Mouse (Mus musculus): ENCODE measurements around the gene Klrb1c.
"Not testable (repeated sequence)": the region's sequence is repeated elsewhere in the genome, so short reads cannot be mapped to it uniquely, and the experiment has no call there.

Gene Klrb1c

DNA sequence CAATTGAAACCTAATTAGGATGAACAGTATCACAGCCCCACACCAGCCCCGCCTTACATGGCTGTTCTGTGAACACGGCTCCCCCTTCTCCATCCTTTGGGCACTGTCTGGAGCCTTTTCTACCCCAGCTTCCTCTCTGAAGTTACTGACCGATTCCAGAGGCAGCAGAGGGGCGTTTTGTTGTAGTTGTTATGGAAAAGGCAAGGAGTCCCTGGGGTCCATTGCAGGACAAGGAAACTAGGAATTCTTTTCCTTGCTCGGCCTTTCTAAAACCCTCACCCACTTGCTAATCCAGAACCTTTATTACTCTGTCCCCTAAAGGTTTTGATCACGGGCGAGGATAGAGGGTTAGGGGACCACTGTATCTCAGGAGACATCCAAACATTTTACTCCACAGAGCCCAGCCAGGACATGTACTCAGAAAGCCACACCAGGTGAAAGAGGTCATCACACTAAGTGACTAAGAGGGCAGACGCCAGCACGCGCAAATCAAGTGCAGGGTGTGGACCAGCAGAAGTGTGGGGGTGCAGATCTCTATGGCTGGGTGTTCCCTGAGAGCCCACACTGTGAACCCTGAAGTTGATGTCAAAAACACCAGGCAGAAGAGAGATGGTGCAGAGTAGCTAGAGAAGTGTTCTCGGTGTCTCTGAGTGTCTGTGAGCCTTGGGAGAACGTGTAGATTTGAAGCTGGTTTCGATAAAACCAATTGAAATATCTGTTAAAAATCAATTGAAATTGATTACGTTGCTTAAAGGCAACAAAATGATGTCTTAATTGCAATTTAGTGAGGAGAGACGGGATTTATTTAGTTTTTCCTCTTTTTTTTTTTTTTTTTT is 9.1 kb upstream of the Klrb1c start:
- peak in 1 of 2 experiments; percentile 5 for DNase-seq (ENCODE audit: low spot score in 2 of 2)

DNA sequence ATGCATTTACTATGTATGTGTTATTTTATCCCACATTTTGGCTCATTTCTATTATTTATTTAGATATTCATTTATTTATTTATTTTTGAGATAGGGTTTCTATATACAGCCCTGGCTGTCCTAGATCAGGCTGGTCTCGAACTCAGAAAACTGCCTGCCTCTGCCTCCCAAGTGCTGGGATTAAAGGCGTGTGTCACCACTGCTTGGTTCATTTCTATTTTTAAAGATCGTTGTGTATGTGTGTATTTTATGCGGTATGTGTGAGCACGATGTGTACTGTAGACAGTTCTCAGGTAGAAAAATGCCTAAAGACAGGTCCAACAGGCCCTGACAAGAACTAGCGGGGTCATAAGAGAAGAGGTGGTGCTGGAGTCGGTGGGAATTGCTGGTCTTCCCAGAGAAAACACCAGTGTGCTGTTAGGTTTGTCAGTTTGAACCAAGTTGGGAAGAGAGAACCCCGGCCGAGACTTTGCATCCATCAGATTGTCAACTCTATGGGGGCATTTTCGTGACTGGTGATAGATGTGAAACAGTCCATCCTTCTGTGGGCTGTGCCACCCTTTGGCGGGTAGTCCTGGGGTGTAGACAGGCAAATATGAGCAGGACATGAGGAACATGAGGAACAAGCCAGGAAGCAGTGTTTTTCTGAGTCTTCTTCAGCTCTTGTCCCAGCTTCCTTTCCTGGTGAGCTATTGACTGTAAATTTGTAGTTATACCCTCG is 8.3 kb upstream of the Klrb1c start:
- no peak for DNase-seq (ENCODE audit: low spot score in 2 of 2)

DNA sequence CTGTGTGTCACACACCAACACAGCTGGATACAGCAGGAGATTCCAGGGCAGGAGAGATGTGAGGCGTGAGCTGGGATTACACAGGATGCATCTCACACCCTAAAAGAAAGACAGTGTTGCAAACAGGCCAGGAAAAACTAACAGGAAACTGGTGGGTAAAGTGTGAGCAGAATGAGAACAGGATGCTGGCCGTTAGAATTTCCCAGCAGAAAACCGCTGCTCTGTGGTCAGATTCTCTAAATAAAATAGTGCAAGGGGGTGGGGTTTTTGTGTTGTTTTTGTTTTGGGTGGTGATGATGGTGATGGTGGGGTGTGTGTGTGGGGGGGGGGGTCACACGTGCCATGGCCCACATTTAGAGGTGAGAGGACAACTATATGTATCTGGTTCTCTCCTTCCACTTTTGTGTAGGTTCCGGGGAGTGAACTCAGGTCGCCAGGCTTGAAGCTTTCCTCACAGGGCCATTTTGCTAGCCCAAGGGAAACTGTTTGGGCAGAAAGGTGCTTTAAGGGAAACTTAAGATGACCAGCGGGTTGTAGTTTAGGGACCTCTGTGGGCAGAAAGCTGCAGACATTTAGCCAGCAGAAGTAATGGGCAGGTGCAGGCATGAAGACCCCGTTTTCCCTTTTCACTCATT is 7.4 kb upstream of the Klrb1c start:
- no peak for DNase-seq (ENCODE audit: low spot score in 2 of 2)

DNA sequence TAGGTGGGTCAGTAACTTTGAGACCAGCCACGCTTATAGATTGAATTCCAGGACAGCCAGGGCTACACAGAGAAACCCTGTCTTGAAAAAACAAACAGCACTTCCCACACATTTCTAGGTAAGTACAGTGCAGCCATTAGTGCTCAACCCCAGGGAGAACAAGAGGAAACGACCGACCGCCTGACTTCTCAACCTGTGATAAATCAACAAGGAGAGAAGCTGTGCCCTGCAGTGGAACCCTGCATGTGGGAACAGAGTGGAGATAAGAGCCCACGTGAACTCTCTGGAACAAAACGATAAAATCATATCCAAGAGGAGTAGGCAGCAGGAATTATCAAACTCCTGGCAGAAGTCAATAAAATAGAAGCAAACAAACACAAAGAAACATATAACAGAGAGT is 4.7 kb upstream of the Klrb1c start:
- no peak for DNase-seq (ENCODE audit: low spot score in 2 of 2)

DNA sequence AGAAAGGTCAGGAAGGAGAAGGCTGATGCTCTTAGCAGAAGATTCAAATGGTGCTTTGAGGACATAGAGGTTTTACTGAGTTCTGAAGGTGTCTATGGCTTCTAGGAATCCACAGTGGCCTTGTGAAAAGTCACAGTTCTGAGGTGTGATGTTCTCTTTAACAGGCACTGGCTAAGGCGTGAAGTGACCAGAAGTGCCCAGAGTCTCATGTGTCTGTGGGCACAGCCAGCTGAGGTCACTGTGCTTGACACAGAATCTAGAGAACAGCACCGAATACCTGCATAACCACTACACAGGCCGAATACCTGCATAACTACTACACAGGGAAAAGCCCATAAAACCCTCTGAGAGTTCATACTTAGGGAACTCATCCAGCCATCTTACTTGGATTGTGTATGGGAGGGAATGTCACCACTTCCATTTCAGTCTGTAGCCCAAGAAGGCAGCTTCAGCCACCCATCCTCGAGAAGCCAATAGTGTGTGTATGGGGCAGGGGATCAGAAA is 1.5 kb upstream of the Klrb1c start:
- DNase-seq (ENCODE audit: low spot score in 2 of 2), result not testable (repeated sequence)

DNA sequence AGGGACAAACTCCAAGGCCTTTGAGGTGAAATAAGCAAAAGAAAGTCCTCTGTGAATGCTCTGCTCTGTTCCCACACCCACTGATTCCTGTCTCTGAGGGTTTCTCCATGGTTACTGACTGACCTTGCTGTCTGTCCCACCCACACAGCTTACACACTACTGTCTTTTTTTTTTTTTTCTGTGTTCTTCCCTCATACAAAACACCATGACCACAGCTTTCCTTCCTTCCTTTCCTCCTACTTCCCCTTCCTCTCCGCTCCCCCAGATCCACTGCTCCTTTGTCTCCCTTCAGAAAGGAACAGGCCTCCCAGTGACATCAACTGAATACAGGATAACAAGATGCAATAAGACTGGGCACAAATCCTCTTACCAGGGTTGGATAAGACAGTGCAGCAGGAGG is 498 bp downstream of the Klrb1c start:
- DNase-seq (ENCODE audit: low spot score in 2 of 2), result no peak

DNA sequence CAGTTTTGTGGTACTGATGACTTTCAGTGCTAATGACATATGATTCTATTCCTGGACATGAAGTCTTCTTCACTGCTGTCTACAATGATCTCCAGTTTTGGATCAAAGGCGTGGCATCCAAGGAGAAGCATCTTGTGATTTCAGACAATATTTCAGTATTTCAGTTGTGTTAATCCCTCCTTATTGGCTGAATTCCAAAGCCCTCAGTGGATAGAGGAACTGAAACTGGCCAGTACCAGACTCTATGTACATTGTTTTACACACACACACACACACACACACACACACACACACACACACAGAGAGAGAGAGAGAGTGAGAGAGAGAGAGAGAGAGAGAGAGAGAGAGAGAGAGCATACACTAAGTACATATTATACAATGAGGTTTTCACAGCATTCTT is 2.6 kb downstream of the Klrb1c start:
- DNase-seq (ENCODE audit: low spot score in 2 of 2), result not testable (repeated sequence)

DNA sequence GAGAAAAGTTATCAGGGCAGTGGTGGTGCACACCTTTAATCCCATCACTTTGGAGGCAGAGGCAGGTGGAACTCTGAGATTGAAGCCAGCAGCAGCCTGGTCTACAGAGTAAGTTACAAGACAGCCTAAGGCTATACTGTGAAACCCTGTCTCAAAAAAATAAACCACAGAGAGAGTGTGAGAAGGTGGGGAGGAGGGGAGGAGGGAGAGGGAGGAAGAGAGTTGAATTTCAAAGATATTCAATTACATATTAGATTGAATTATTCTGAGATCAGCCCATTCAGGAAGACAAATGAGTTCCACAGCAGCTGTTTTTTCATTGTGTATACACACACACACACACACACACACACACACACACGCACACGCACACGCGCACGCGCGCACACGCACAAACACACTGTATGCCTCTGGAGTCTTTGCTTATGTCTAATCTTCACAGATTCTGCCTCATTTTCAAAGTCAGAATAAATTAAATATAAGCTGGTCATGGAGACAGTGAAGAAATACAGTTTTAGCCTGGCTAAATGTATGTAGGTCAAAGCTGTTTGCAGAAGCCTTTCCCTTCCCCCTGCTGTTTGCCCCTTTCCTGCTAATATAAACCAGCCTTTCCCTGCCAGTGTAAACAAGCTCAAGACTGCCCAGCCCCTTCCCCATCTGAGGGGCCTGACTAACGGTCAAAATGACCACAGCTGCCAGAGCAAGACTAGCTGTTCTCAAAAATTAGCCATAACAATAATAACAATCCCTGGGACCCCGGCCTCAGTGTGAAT is 19.3 kb downstream of the Klrb1c start:
- no peak for DNase-seq (ENCODE audit: low spot score in 2 of 2)

DNA sequence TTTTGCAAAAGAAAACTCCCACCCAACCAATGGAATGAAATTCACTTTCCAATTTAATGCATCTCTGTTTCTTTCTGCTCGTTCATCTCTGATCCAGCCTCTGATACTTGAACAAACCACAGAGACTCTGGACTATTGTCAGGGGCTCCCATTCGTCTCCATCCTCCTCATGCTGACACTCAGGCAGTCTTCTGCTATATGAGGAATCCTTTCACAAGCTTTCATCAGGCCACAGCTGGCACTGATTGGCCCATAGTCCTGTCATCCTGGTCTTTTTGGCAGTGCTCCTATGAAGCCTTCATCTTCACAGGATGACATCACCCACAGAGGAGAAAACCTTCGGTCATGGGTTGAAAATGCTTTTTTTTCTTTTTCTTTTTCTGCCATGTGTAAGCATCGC is 21.0 kb downstream of the Klrb1c start:
- no peak for DNase-seq (ENCODE audit: low spot score in 2 of 2)

DNA sequence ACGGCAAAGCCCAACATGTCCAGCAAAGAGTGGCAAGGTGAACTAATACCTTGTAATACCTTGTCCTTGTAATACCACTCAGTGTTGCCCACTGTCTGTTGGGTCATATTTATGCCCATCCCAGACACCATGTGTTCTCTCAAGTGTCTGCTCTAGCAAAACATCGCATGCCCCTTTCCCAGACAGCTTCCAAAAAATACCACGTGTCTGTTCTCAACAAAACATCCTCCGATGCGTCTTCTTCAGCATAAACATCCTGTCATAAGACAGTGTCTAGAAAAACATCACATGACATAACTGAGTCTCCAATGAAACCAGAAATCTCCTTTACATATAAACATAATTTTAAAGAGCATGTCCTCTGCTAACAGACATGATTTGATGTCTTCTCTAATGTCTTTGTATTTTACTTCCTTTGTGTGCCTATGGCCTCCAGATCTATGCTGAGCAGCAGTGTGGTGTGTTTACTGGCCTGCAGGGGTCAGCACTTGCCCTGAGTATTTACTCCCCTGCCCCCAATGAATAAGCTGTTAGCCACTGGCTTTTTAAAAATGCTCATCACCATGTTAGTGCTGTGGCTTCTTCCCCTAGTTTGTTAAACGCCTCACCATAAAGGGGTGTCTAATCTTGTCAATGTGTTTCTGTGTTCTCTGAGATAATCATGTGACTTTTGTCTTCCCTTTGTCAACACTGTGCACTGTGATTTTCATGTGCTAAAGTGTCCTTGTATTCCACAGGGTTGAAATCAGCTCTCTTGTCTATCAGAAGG is 22.3 kb downstream of the Klrb1c start:
- DNase-seq (ENCODE audit: low spot score in 2 of 2), result peak in 1 of 2 experiments; percentile 31

DNA sequence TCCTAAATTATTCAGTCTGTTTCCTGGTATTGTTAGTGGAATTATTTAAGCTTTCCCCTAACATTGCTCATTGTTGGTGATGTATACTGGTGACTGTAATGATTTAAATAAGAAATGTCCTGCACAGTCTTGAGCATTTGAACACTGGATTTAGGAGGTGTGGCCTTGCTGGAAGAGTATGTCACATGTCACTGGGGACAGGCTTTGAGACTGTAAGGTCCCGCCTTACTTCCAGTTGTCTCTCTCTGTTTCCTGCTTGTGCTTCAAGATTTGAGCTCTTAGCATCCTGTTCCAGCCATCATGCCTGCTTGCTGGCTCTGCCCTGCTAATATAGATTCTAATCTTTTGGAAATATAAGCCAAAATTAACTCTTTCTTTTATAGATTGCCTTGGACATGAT is 23.8 kb downstream of the Klrb1c start:
- no peak for DNase-seq (ENCODE audit: low spot score in 2 of 2)

DNA sequence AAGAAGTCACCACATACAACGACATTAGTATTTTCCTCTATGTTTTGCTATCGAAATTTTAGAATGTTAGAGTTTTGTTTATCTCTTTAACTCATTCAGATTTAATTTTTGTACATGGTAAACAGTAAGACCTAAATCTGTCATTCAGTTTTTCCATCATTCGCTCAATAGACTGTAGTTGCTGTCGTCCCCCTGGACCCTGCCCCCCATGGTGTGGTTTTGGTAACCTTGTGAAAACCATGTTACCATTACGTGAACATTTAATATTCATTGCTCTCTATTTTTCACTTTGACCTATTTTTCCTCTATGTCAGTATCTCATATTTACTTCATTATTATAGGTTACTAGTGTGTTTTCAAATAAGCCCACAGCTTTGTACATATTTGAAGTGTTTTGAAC is 24.4 kb downstream of the Klrb1c start:
- no peak for DNase-seq (ENCODE audit: low spot score in 2 of 2)

DNA sequence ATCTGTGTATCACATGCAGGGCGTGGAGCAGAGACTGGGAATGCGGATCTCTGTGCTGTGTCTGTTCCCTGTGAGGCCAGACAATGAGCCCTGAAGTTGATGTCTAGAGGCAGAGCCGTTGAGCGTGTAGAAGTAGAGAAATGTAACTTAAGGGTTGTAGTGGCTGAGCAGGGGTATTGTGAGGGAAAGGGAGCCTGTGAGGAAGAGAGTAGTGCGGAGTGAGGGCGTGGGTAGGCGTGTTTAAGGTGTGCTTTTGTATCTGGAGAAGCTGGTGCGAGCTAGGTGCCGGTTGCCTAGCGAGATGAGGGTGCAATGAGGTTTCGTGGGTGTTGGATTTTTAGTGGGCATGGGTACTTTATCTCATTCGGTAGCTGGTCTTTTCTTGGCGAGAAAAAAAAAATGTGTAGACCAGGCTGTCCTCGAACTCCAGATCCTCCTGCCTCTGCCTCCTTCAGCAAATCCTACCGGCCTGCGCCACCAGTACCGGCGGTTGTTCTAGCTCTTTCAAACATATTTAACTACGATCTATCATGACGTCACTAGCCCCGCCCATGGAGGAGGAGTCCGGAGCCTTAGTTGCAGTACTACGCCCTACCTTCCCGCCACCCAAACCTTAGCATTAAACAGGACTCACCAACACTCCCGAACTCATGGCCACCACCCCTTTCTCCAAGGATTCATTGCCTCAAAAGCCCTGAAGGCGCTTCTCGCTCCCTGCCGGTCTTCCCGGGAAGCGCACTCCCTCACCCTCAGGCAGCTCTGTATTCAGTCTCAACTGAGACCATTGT is 25.1 kb downstream of the Klrb1c start:
- DNase-seq (ENCODE audit: low spot score in 2 of 2), result peak; percentile 81 to 88

DNA sequence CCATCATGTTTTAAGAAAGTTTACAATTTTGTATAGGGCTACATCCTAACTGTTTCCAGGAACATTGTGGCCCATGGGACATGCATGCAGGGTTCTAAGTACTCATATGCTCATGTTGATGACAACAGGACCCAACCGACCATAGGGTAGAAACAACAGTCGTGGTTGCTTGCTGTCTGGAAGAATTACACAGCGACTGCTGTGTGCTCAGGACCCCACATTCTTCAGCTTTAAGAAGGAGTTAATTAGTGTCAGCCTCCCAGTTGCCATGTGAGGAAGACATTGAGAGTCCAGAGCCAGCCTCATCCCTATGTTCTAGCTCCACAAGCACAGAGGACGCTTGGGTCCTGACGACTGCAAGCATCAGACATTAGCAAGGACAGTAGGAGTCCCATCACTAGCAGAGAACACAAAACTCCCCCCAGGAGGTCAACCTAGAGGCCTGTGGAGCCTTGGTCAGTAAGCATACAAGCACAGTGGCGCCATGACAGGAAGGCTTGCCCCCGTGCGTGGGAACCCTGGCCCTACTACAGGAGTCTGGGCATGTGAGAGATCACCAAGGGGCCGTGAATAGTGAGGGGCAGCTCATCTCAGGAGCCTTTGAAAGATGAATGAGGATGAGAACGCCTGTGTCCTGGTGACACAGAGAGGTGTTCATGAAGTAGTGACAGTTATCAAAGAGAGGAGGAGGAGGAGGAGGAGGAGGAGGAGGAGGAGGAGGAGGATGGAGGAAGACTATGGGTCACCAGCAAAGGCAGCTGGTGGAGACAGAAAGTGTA is 25.9 kb downstream of the Klrb1c start:
- DNase-seq (ENCODE audit: low spot score in 2 of 2), result not testable (repeated sequence)

DNA sequence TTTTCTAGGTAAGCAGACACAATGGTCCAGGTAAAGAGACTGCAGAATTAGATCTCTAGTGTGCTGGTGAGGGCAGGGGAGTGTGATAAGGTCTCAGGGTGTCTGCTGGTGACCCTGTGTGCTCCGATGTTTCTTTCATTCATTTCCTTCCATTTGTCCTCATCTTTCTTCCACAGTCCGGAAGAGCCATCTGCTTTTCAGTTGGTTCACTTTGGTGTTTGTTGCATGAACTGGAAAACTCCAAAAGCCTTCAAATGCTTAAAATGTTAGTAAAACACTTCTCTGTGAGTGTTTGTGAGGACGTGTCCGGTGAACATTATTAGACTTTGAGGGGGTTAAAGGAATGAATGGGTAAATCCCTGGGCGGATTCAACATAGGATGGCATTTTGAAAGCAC is 27.9 kb downstream of the Klrb1c start:
- DNase-seq (ENCODE audit: low spot score in 2 of 2), result no peak

DNA sequence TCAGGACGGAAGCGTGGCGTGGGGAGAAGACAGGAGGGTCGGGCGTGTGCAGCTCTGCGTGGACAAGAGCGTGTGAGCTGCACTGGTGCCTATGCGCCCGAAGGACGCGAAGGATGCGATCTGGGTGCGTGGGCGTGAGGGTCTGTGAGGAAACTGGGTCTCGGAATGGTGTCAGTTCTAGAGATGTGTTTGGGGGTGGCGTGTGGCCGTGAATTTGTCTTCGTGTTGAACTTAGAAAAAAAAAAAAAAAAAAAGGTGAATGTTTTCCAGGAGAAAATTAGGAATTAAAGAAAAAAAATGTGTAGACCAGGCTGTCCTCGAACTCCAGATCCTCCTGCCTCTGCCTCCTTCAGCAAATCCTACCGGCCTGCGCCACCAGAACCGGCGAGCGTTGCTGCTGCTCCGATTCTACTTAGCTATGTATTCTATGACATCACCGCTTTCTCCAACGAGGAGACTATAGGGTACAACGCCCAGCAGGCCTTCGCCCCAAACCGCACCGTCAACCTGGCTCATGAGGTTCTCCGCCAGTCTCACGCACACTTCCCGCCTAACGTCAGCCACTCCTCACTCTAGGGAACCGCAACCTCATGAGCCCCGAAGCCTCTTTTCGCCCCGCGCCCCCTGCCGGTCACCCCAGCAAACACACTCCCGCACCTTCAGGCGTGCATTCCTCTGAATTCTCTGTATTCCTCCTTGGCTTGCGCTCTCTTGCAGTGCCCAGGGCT is 28.4 kb downstream of the Klrb1c start:
- peak; percentile 73 to 75 for DNase-seq (ENCODE audit: low spot score in 2 of 2)

DNA sequence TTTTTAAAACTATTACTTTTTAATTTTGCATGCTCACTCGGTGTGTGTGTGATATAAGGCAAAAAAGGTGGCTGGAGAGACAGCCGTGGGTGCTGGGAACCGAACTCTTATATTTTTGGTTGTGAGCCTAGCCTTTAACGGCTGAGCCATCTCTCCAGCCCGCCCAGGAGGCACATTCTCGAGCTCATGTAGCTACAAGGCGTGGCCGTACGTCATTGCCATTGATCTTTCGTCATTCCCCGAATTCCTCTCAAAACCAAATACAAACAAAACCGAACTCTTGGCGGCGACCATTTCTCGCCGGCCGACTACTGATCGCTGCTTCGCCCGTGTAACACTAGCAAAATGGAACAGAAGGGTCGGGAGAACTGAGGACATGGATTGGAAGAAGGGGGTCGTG is 29.0 kb downstream of the Klrb1c start:
- DNase-seq (ENCODE audit: low spot score in 2 of 2), result peak; percentile 80 to 87

DNA sequence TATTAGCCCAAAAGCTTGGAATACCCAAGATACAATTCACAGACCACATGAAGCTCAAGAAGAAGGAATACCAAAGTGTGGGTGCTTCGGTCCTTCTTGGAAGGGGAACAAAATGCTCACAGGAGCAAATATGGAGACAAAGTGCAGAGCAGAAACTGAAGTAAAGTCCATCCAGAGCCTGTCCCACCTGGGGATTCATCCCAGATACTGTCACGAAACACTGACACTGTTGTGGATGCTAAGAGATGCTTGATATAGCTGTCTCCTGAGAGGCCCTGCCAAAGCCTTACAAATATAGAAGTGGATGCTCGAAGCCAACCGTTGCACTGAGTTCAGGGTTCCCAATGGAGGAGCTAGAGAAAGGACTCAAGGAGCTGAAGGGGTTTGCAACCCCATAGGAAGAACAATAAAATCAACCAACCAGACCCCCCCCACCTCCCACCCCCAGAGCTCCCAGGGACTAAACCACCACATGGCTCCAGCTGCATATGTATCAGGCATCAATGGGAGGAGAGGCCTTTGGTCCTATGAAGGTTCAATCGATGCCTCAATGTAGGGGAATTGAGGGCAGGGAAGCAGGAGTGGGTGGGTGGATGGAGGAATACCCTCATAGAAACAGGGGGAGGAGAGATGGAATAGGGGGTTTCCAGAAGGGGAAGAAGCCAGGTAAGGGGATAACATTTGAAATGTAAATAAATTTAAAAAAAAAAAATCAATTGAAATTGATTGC is 29.6 kb downstream of the Klrb1c start:
- no peak for DNase-seq (ENCODE audit: low spot score in 2 of 2)
